Mouse (Mus musculus) forebrain, embryonic 11.5 days (tissue): ENCODE results near the gene Zswim1. TPM values are rescaled to one million over a fixed set of nuclear protein-coding genes. Genes with fewer than 3 reads are reported as not detected.
"Not testable (repeated sequence)": the region's sequence is repeated elsewhere in the genome, so short reads cannot be mapped to it uniquely, and the experiment has no call there.

ENCODE experiments used
- ATAC-seq: fragments of 200-750 bp; cut with Nextera tagmentation; replicated peaks from 2 replicates; pipeline ENCODE4 v1.8.0; 2017; ENCODE audit warnings: moderate TSS enrichment; ENCODE audit not compliant: low FRiP score
- DNase-seq: peaks from one replicate; pipeline ENCODE4 v3.0.0-alpha.2; 2017; ENCODE audit warnings: low spot score
- H3K27ac ChIP-seq: fragments of 300-500 bp; sonication (generic); 2 replicates; pipeline ENCODE4 v1.5.1; 2014; ENCODE audit warnings: low read depth, low read length
- H3K27me3 ChIP-seq: fragments of 300-500 bp; sonication (generic); 2 replicates; pipeline ENCODE4 v1.6.1; 2014; ENCODE audit warnings: mild to moderate bottlenecking, low read length, mixed read lengths; ENCODE audit not compliant: control insufficient read depth, insufficient read depth
- H3K36me3 ChIP-seq: fragments of 300-500 bp; sonication (generic); 2 replicates; pipeline ENCODE4 v1.6.1; 2014; ENCODE audit warnings: mild to moderate bottlenecking, low read length, moderate library complexity, mixed read lengths; ENCODE audit not compliant: control insufficient read depth, insufficient read depth
- H3K4me1 ChIP-seq: fragments of 300-500 bp; sonication (generic); replicated peaks from 2 replicates; pipeline ENCODE4 v1.6.1; 2014; ENCODE audit warnings: low read length, mixed read lengths; ENCODE audit not compliant: control insufficient read depth, insufficient read depth
- H3K4me2 ChIP-seq: fragments of 300-500 bp; sonication (generic); 2 replicates; pipeline ENCODE4 v1.6.1; 2014; ENCODE audit warnings: low read depth, mild to moderate bottlenecking, low read length, moderate library complexity, mixed read lengths; ENCODE audit not compliant: severe bottlenecking
- H3K4me3 ChIP-seq: fragments of 300-500 bp; sonication (generic); 2 replicates; pipeline ENCODE4 v1.5.1; 2014; ENCODE audit warnings: low read depth, low read length
- H3K9ac ChIP-seq: fragments of 300-500 bp; sonication (generic); 2 replicates; pipeline ENCODE4 v1.6.1; 2014; ENCODE audit warnings: low read length
- H3K9me3 ChIP-seq: fragments of 300-500 bp; sonication (generic); 2 replicates; pipeline ENCODE4 v1.6.1; 2016; ENCODE audit warnings: low read length, mixed read lengths; ENCODE audit not compliant: control insufficient read depth
- WGBS: fragments of 180-500 bp; shearing (Covaris S2); extraction: QIAGEN DNeasy Blood & Tissue Kit; methylation state at CpG from one replicate; pipeline ENCODE4 v1.1.7; 2014; 5-methylcytosine and 5-hydroxymethylcytosine counted together
- polyA plus RNA-seq: library from polyadenylated mRNA; unstranded; fragments of >200 nt; fragmentation: Nextera tagmentation; extraction: Ambion mirVana; gene quantifications from 2 replicates; pipeline ENCODE4 v1.2.1, GENCODE M21; 2014

Gene Zswim1
- polyA plus RNA-seq, 1 experiment from 2014 or later: 26.4 TPM

GRCm38 (mm10) chr2:164871602-164872303 is 49.3 kb downstream of the Zswim1 start:
- Histone ChIP-seq H3K36me3 (no peaks in the 10 kb centered on the region), H3K9me3 (no peaks in the 10 kb centered on the region; the same call in 1 of the 2 replicates), H3K27me3 (no peaks in the 10 kb centered on the region), H3K4me2 (no peak overlapping the region), H3K4me1 (no peaks in the 10 kb centered on the region), H3K4me3 (no peak overlapping the region), H3K9ac (no peak overlapping the region), H3K27ac (no peak overlapping the region)
- 63% methylated on average over 6 of the region's 6 CpGs for WGBS
- no peak for DNase-seq
- no peak for ATAC-seq

GRCm38 (mm10) chr2:164873621-164874020 is 51.1 kb downstream of the Zswim1 start:
- H3K9me3 ChIP-seq: no peaks in the 10 kb centered on the region
- no peaks in the 10 kb centered on the region for H3K4me1 ChIP-seq
- no peaks in the 10 kb centered on the region for H3K36me3 ChIP-seq
- H3K4me2 ChIP-seq: no peak overlapping the region
- H3K4me3 ChIP-seq: no peak overlapping the region
- DNase-seq: no peak
- no peak overlapping the region for H3K27ac ChIP-seq
- H3K27me3 ChIP-seq: no peaks in the 10 kb centered on the region
- no peak for ATAC-seq
- no peak overlapping the region for H3K9ac ChIP-seq
- WGBS: 82% methylated on average over 3 of the region's 3 CpGs

GRCm38 (mm10) chr2:164874239-164874769 is 51.8 kb downstream of the Zswim1 start:
- Histone ChIP-seq H3K9me3 (no peaks in the 10 kb centered on the region), H3K36me3 (no peaks in the 10 kb centered on the region), H3K4me2 (no peak overlapping the region), H3K4me3 (no peak overlapping the region), H3K27me3 (no peaks in the 10 kb centered on the region), H3K4me1 (no peaks in the 10 kb centered on the region), H3K9ac (no peak overlapping the region), H3K27ac (no peak overlapping the region)
- DNase-seq: no peak
- WGBS: 58% methylated on average over 1 of the region's 1 CpGs
- no peak for ATAC-seq

- not testable (repeated sequence) for H3K4me1 ChIP-seq, H3K4me3 ChIP-seq, H3K9me3 ChIP-seq, H3K4me2 ChIP-seq, DNase-seq, H3K9ac ChIP-seq, ATAC-seq, H3K27me3 ChIP-seq, H3K36me3 ChIP-seq, H3K27ac ChIP-seq
- 55% methylated on average over 2 of the region's 2 CpGs for WGBS
These were observed 53.2 kb downstream of the Zswim1 start for GRCm38 (mm10) chr2:164875648-164876047.

Other genes starting within 250 kb of the Zswim1 start
- gene Spint3, start 249.2 kb upstream of the Zswim1 start, polyA plus RNA-seq: not detected in 2 replicates
- gene Wfdc6a, start 237.2 kb upstream of the Zswim1 start, polyA plus RNA-seq: not detected in 2 replicates
- not detected in 2 replicates for gene Eppin, start 229.1 kb upstream of the Zswim1 start, polyA plus RNA-seq
- gene Wfdc6b, start 209.2 kb upstream of the Zswim1 start, polyA plus RNA-seq: not detected in 2 replicates
- not detected in 2 replicates for gene Wfdc8, start 209.1 kb upstream of the Zswim1 start, polyA plus RNA-seq
- not detected in 2 replicates for gene Wfdc16, start 183.9 kb upstream of the Zswim1 start, polyA plus RNA-seq
- gene Wfdc10, start 166.6 kb upstream of the Zswim1 start, polyA plus RNA-seq: not detected in 2 replicates
- gene Wfdc9, start 166.1 kb upstream of the Zswim1 start, polyA plus RNA-seq: not detected in 2 replicates
- gene Wfdc11, start 148.6 kb upstream of the Zswim1 start, polyA plus RNA-seq: not detected in 2 replicates
- not detected in 2 replicates for gene Wfdc13, start 137.6 kb upstream of the Zswim1 start, polyA plus RNA-seq
- gene Spint4, start 124.2 kb upstream of the Zswim1 start, polyA plus RNA-seq: not detected in 2 replicates
- not detected in 2 replicates for gene Spint5, start 107.4 kb upstream of the Zswim1 start, polyA plus RNA-seq
- 0.71 and 0.91 TPM in 2 replicates for gene Wfdc3, start 76.8 kb upstream of the Zswim1 start, polyA plus RNA-seq
- gene Dnttip1, start 76.7 kb upstream of the Zswim1 start, polyA plus RNA-seq: 80.3 and 80.4 TPM in 2 replicates
- 677 and 686 TPM in 2 replicates for gene Ube2c, start 52.8 kb upstream of the Zswim1 start, polyA plus RNA-seq
- gene Tnnc2, start 42.7 kb upstream of the Zswim1 start, polyA plus RNA-seq: not detected in 2 replicates
- gene Snx21, start 36.9 kb upstream of the Zswim1 start, polyA plus RNA-seq: 13.1 and 13.2 TPM in 2 replicates
- gene Acot8, start 17.8 kb upstream of the Zswim1 start, polyA plus RNA-seq: 14.1 and 15.0 TPM in 2 replicates
- gene Zswim3, start 17.6 kb upstream of the Zswim1 start, polyA plus RNA-seq: 10.1 and 10.2 TPM in 2 replicates
- gene Spata25, start 5.9 kb downstream of the Zswim1 start, polyA plus RNA-seq: not detected in 2 replicates
- gene Ctsa, start 10.2 kb downstream of the Zswim1 start, polyA plus RNA-seq: 82.4 and 83.3 TPM in 2 replicates
- 3.2 and 4.5 TPM in 2 replicates for gene Neurl2, start 10.8 kb downstream of the Zswim1 start, polyA plus RNA-seq
- gene Pltp, start 35.0 kb downstream of the Zswim1 start, polyA plus RNA-seq: 43.2 and 50.1 TPM in 2 replicates
- 81.9 and 84.5 TPM in 2 replicates for gene Pcif1, start 56.6 kb downstream of the Zswim1 start, polyA plus RNA-seq
- gene Zfp335, start 89.1 kb downstream of the Zswim1 start, polyA plus RNA-seq: 18.0 TPM in 2 replicates
- 0.71 and 1.0 TPM in 2 replicates for gene Mmp9, start 118.1 kb downstream of the Zswim1 start, polyA plus RNA-seq
- gene Slc12a5, start 138.1 kb downstream of the Zswim1 start, polyA plus RNA-seq: 1.6 and 2.6 TPM in 2 replicates
- gene Ncoa5, start 212.2 kb downstream of the Zswim1 start, polyA plus RNA-seq: 113 and 114 TPM in 2 replicates
- 3.9 and 4.2 TPM in 2 replicates for gene Cd40, start 232.9 kb downstream of the Zswim1 start, polyA plus RNA-seq